Comparison of ENCODE assay signal across 8 mouse cellular contexts in genomic region chr2:180455723-180456698, GRCm38 (mm10). TPM values are rescaled to one million over a fixed set of nuclear protein-coding genes. Genes with fewer than 3 reads are reported as not detected.
DNase-seq lines count a peak whose midpoint lies in the region; ATAC-seq and TF ChIP-seq lines count a peak whose summit lies in the region.

Gene Slco4a1, plus strand, starts transcription at chr2:180456245.

- H3K9ac ChIP-seq in heart, embryonic 13.5 days: peak within 1 kb of the TSS; percentile 50
- H3K9ac ChIP-seq in liver, embryonic 14.5 days (replicated peaks): 0 out of 2 replicates have a peak within 1 kb of the TSS, but pooled peaks have one; percentile 15
- 0 out of 2 replicates have a peak within 1 kb of the TSS, but pooled peaks have one; percentile 4 for H3K9ac ChIP-seq in stomach, embryonic 15.5 days

- peak; percentile 82; the same call in 1 of the 2 replicates for TF ChIP-seq POLR2A in bone marrow, adult 2 months (IDR thresholded peaks at IDR 0.05; ENCODE audit: borderline replicate concordance, control insufficient read depth, low read depth, low read length)
- TF ChIP-seq POLR2A in embryonic fibroblast, embryonic 13.5 days (IDR thresholded peaks at IDR 0.05; ENCODE audit: low read depth, low read length): peak; percentile 76

- peak within 1 kb of the TSS; percentile 90 for H3K4me2 ChIP-seq in heart, embryonic 13.5 days
- peak within 1 kb of the TSS; percentile 67 for H3K4me2 ChIP-seq in liver, embryonic 14.5 days (ENCODE audit: low read depth)
- peak within 1 kb of the TSS; percentile 88 for H3K4me2 ChIP-seq in stomach, embryonic 15.5 days

- peaks cover 47% of the 10 kb centered on the region for H3K27me3 ChIP-seq in heart, embryonic 13.5 days (replicated peaks)
- H3K27me3 ChIP-seq in liver, embryonic 14.5 days (ENCODE audit: control insufficient read depth, insufficient read depth, low read length): peaks cover 16% of the 10 kb centered on the region
- peaks cover 22% of the 10 kb centered on the region; the same call in 1 of the 2 replicates for H3K27me3 ChIP-seq in stomach, embryonic 15.5 days (replicated peaks)

- TF ChIP-seq CTCF in bone marrow, adult 2 months (IDR thresholded peaks at IDR 0.05; ENCODE audit: control insufficient read depth, insufficient read depth, low read length): no peak
- no peak for TF ChIP-seq CTCF in embryonic fibroblast, embryonic 13.5 days (IDR thresholded peaks at IDR 0.05; ENCODE audit: borderline replicate concordance, insufficient read depth, low read length)
- TF ChIP-seq CTCF in liver, embryonic 14.5 days (IDR thresholded peaks at IDR 0.05; ENCODE audit: low read depth): no peak

- TF ChIP-seq EP300 in liver, embryonic 14.5 days (IDR thresholded peaks at IDR 0.05; ENCODE audit: low read depth): no peak

- ATAC-seq in heart, embryonic 13.5 days (ENCODE audit: extremely low read depth, insufficient number of reproducible peaks, low FRiP score, low TSS enrichment): peak; percentile 76
- ATAC-seq in liver, embryonic 14.5 days (ENCODE audit: insufficient read depth): peak; percentile 93
- peak; percentile 94 for ATAC-seq in stomach, embryonic 15.5 days (ENCODE audit: insufficient read depth, low FRiP score, low read depth)

- peaks cover 3% of the 10 kb centered on the region for H3K4me1 ChIP-seq in bone marrow, adult 2 months (ENCODE audit: control insufficient read depth, insufficient read depth, low read length)
- H3K4me1 ChIP-seq in embryonic fibroblast, embryonic 13.5 days (ENCODE audit: control insufficient read depth, insufficient read depth, low read length): no peaks in the 10 kb centered on the region
- H3K4me1 ChIP-seq in heart, embryonic 13.5 days: peaks cover 18% of the 10 kb centered on the region
- peaks cover 0 to 4% of the 10 kb centered on the region in 2 experiments; a peak in 1 of 4 replicates for H3K4me1 ChIP-seq in liver, embryonic 14.5 days (replicated peaks; ENCODE audit: control insufficient read depth in 2 of 2, insufficient read depth in 2 of 2, low read length in 1 of 2)
- H3K4me1 ChIP-seq in stomach, embryonic 15.5 days: peaks cover 15% of the 10 kb centered on the region

- H3K36me3 ChIP-seq in heart, embryonic 13.5 days: no peaks in the 10 kb centered on the region
- no peaks in the 10 kb centered on the region for H3K36me3 ChIP-seq in liver, embryonic 14.5 days (replicated peaks; ENCODE audit: control insufficient read depth, insufficient read depth, low read depth)
- H3K36me3 ChIP-seq in stomach, embryonic 15.5 days: no peaks in the 10 kb centered on the region

- H3K4me3 ChIP-seq in bone marrow, adult 2 months (replicated peaks; ENCODE audit: control insufficient read depth, low read depth, low read length): peak within 1 kb of the TSS; percentile 92
- H3K4me3 ChIP-seq in embryonic fibroblast, embryonic 13.5 days (ENCODE audit: insufficient read depth, low read length): peak within 1 kb of the TSS; percentile 37
- peak within 1 kb of the TSS; percentile 57 for H3K4me3 ChIP-seq in heart, embryonic 13.5 days
- peak within 1 kb of the TSS; percentile 29 to 51 for H3K4me3 ChIP-seq in liver, embryonic 14.5 days (ENCODE audit: insufficient read depth in 1 of 2, low read depth in 2 of 2, low read length in 2 of 2)
- H3K4me3 ChIP-seq in stomach, embryonic 15.5 days (replicated peaks): peak within 1 kb of the TSS; percentile 46

- 1% methylated on average over 65 of the region's 65 CpGs for WGBS in bone marrow, adult 2 months
- WGBS in heart, embryonic 13.5 days: 2% methylated on average over 65 of the region's 65 CpGs
- WGBS in liver, embryonic 14.5 days (ENCODE audit: insufficient replicate concordance): 2% methylated on average over 65 of the region's 65 CpGs
- WGBS in stomach, embryonic 15.5 days: 2% methylated on average over 65 of the region's 65 CpGs

- H3K9me3 ChIP-seq in heart, embryonic 13.5 days: no peaks in the 10 kb centered on the region
- H3K9me3 ChIP-seq in liver, embryonic 14.5 days (ENCODE audit: control insufficient read depth, low read length): no peaks in the 10 kb centered on the region
- no peaks in the 10 kb centered on the region for H3K9me3 ChIP-seq in stomach, embryonic 15.5 days

- DNase-seq in B cell, adult 2 months: peak; percentile 95 to 96
- DNase-seq in kidney, postnatal 10 days: peak; percentile 91
- peak; percentile 58 to 59 (median 59) for DNase-seq in liver, embryonic 14.5 days (ENCODE audit: low read depth in 3 of 3, low spot score in 3 of 3)
- peak; percentile 91 for DNase-seq in neural tube, embryonic 10.5 days (ENCODE audit: extremely low spot score, low spot score)

- H3K27ac ChIP-seq in bone marrow, adult 2 months (ENCODE audit: control insufficient read depth, insufficient read depth, low read depth, low read length, poor library complexity): peak within 1 kb of the TSS; percentile 53
- no peak within 1 kb of the TSS for H3K27ac ChIP-seq in embryonic fibroblast, embryonic 13.5 days (ENCODE audit: insufficient read depth, low read length)
- H3K27ac ChIP-seq in heart, embryonic 13.5 days (replicated peaks): no peak within 1 kb of the TSS
- H3K27ac ChIP-seq in liver, embryonic 14.5 days: no peak within 1 kb of the TSS
- no peak within 1 kb of the TSS for H3K27ac ChIP-seq in stomach, embryonic 15.5 days

RNA-seq across cellular contexts. Expression of gene Slco4a1, which starts in this region (rescaled TPM):
- 5.5 and 15.6 TPM in 2 replicates for polyA plus RNA-seq in bone marrow, adult 2 months (2011; ENCODE audit: insufficient read depth, insufficient read length, low replicate concordance, missing spikeins)
- polyA plus RNA-seq in embryonic fibroblast, embryonic 13.5 days (2011; ENCODE audit: insufficient read length, low read depth, missing spikeins): 4.2 and 8.0 TPM in 2 replicates
- polyA plus RNA-seq in heart, embryonic 13.5 days (2015; fragmentation: Nextera tagmentation; extraction: Ambion mirVana): 0.32 and 0.38 TPM in 2 replicates
- 0.65 and 0.69 TPM in 2 replicates for polyA plus RNA-seq in liver, embryonic 14.5 days (2012; rRNA removed)
- 0.28 and 0.53 TPM in 2 replicates for polyA plus RNA-seq in liver, embryonic 14.5 days (2014; fragmentation: Nextera tagmentation; extraction: Ambion mirVana)
- 3.1 and 4.0 TPM in 2 replicates for polyA plus RNA-seq in stomach, embryonic 15.5 days (2015; fragmentation: Nextera tagmentation; extraction: Ambion mirVana)

Comparison
In these comparisons a context has a peak if more than half of its experiments do, and no peak if none do; other contexts are left out.
1. Peak in ATAC-seq, H3K4me3 ChIP-seq, H3K9ac ChIP-seq and H3K4me2 ChIP-seq in heart, embryonic 13.5 days; RNA of the gene not detected or under 1 TPM.
2. Peak in DNase-seq, ATAC-seq, H3K4me3 ChIP-seq, H3K9ac ChIP-seq and H3K4me2 ChIP-seq in liver, embryonic 14.5 days; RNA of the gene not detected or under 1 TPM.
3. H3K4me3 ChIP-seq: peak in every context shown above with its lines; median percentile 92 in bone marrow, adult 2 months; 57 in heart, embryonic 13.5 days; 46 in stomach, embryonic 15.5 days; 40 in liver, embryonic 14.5 days; 37 in embryonic fibroblast, embryonic 13.5 days.